Mouse (Mus musculus): ENCODE data around the gene Gm12216. TPM values are rescaled to one million over a fixed set of nuclear protein-coding genes. Genes with fewer than 3 reads are reported as not detected.

Gm12216 gene
- polyA plus RNA-seq, 1 experiment from 2014 or later, result 1.9 TPM

DNA sequence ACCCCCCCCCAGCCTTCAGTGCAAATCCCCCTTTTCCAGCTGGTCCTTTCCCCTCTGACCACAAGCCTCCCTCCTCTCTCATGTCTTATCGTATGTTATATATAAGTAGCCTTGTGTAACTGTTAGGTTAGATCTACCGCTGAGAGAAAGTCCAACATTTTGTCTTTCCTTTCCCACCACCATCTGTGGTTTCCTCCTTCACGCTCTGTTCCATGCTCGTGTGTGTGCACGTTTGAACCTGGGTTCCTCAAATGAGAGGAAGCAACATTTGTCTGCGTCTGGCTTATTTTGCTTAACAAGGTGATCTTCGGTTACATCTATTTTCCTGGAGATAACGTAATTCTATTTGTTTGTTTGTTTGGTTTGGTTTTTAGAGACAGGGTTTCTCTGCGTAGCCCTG is 111.1 kb downstream of the Gm12216 start:
- DNase-seq (ENCODE audit: low spot score), result no peak
- Histone ChIP-seq H3K4me1 (replicated peaks; ENCODE audit: control insufficient read depth, insufficient read depth) (no peaks in the 10 kb centered on the region), H3K36me3 (ENCODE audit: control insufficient read depth, insufficient read depth, low read length) (no peaks in the 10 kb centered on the region), H3K27ac (replicated peaks) (no peak overlapping the region), H3K4me2 (replicated peaks; ENCODE audit: low read depth) (no peak overlapping the region), H3K9ac (ENCODE audit: low read length) (no peak overlapping the region), H3K27me3 (ENCODE audit: control insufficient read depth, insufficient read depth, low read length) (no peaks in the 10 kb centered on the region), H3K4me3 (ENCODE audit: low read depth, low read length) (no peak overlapping the region), H3K9me3 (ENCODE audit: control insufficient read depth, low read length) (no peaks in the 10 kb centered on the region)
- WGBS, result 84% methylated on average over 9 of the region's 9 CpGs
- TF ChIP-seq EP300 (optimal IDR thresholded peaks at IDR 0.05) (no peak), CTCF (IDR thresholded peaks at IDR 0.05; ENCODE audit: low read depth) (no peak)
- no peak for ATAC-seq (ENCODE audit: low FRiP score, low TSS enrichment)

DNA sequence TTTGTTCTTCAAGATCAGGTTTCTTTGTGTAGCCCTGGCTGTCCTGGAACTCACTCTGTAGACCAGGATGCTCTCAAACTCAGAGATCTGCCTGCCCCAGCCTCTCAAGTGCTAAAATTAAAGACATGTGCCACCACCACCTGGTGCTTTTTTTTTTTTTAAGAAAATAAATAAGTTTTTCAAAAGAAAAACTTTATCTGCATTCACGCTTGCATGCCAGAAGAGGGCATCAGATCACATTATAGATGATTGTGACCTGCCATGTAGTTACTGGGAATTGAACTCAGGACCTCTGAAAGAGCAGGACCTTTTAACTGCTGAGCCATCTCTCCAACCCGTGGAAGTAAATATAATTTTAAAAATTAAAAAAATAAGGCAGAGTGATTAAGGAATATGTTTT is 113.8 kb downstream of the Gm12216 start:
- Histone ChIP-seq H3K9me3 (ENCODE audit: control insufficient read depth, low read length) (no peaks in the 10 kb centered on the region), H3K27ac (replicated peaks) (no peak overlapping the region), H3K9ac (ENCODE audit: low read length) (no peak overlapping the region), H3K4me3 (ENCODE audit: low read depth, low read length) (no peak overlapping the region), H3K4me2 (replicated peaks; ENCODE audit: low read depth) (no peak overlapping the region), H3K4me1 (replicated peaks; ENCODE audit: control insufficient read depth, insufficient read depth) (no peaks in the 10 kb centered on the region), H3K36me3 (ENCODE audit: control insufficient read depth, insufficient read depth, low read length) (no peaks in the 10 kb centered on the region), H3K27me3 (ENCODE audit: control insufficient read depth, insufficient read depth, low read length) (no peaks in the 10 kb centered on the region)
- DNase-seq (ENCODE audit: low spot score), result no peak
- WGBS, result 80% methylated on average over 2 of the region's 2 CpGs
- TF ChIP-seq EP300 (optimal IDR thresholded peaks at IDR 0.05) (no peak), CTCF (IDR thresholded peaks at IDR 0.05; ENCODE audit: low read depth) (peak; percentile 49)
- no peak for ATAC-seq (ENCODE audit: low FRiP score, low TSS enrichment)

DNA sequence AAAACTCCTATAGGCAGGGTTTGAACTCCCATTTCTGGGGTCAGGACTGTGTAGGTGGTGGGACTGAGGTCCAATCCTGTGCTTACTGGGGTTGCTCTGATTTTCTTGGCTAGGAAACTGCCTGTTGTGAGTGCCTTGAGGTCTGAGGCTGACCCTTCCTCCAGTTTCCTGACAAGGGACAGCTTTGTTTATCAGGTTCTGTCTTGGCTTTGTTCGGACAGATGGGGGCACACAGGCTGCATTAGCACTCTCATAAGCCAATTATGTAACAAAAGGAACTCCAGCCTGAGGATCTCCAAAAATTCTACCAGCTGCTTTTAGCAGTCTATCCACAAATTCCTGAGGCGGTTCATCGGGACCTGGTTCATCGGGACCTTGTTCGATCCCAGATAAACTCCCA is 116.7 kb downstream of the Gm12216 start:
- 39% methylated on average over 5 of the region's 5 CpGs for WGBS
- Histone ChIP-seq H3K4me3 (ENCODE audit: low read depth, low read length) (no peak overlapping the region), H3K9ac (ENCODE audit: low read length) (no peak overlapping the region), H3K4me2 (replicated peaks; ENCODE audit: low read depth) (no peak overlapping the region), H3K4me1 (replicated peaks; ENCODE audit: control insufficient read depth, insufficient read depth) (no peaks in the 10 kb centered on the region), H3K36me3 (ENCODE audit: control insufficient read depth, insufficient read depth, low read length) (no peaks in the 10 kb centered on the region), H3K27ac (replicated peaks) (no peak overlapping the region), H3K9me3 (ENCODE audit: control insufficient read depth, low read length) (no peaks in the 10 kb centered on the region), H3K27me3 (ENCODE audit: control insufficient read depth, insufficient read depth, low read length) (no peaks in the 10 kb centered on the region)
- DNase-seq (ENCODE audit: low spot score), result no peak
- ATAC-seq (ENCODE audit: low FRiP score, low TSS enrichment), result no peak
- TF ChIP-seq CTCF (IDR thresholded peaks at IDR 0.05; ENCODE audit: low read depth) (peak; percentile 51), EP300 (optimal IDR thresholded peaks at IDR 0.05) (no peak)

DNA sequence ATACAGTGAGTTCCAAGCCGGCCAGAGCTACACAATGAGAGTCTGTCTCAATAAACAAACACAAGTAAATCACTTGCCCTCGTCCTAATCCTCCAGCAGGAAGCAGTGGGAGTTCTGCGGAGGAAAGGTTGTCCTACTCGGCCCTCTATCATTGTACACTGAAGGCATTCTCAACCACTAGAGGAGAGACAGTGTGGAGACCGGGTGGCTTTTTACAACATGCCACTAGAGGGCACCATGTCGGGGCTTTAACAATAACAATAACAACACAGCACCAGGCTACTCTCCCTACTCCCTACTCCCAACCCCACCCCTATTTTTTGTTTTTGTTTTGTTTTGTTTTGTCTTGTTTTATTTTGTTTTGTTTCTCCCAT is 121.5 kb downstream of the Gm12216 start:
- Histone ChIP-seq H3K4me1 (replicated peaks; ENCODE audit: control insufficient read depth, insufficient read depth) (no peaks in the 10 kb centered on the region), H3K9me3 (ENCODE audit: control insufficient read depth, low read length) (no peaks in the 10 kb centered on the region), H3K27me3 (ENCODE audit: control insufficient read depth, insufficient read depth, low read length) (no peaks in the 10 kb centered on the region), H3K36me3 (ENCODE audit: control insufficient read depth, insufficient read depth, low read length) (no peaks in the 10 kb centered on the region), H3K4me3 (ENCODE audit: low read depth, low read length) (no peak overlapping the region), H3K9ac (ENCODE audit: low read length) (no peak overlapping the region), H3K27ac (replicated peaks) (peak overlapping the region; percentile 53; the same call in 1 of the 2 replicates), H3K4me2 (replicated peaks; ENCODE audit: low read depth) (no peak overlapping the region)
- 39% methylated on average over 6 of the region's 6 CpGs for WGBS
- ATAC-seq (ENCODE audit: low FRiP score, low TSS enrichment) (peak; percentile 71), DNase-seq (ENCODE audit: low spot score) (peak; percentile 51)
- peak; percentile 73 for TF ChIP-seq CTCF (IDR thresholded peaks at IDR 0.05; ENCODE audit: low read depth)
- no peak for TF ChIP-seq EP300 (optimal IDR thresholded peaks at IDR 0.05)

DNA sequence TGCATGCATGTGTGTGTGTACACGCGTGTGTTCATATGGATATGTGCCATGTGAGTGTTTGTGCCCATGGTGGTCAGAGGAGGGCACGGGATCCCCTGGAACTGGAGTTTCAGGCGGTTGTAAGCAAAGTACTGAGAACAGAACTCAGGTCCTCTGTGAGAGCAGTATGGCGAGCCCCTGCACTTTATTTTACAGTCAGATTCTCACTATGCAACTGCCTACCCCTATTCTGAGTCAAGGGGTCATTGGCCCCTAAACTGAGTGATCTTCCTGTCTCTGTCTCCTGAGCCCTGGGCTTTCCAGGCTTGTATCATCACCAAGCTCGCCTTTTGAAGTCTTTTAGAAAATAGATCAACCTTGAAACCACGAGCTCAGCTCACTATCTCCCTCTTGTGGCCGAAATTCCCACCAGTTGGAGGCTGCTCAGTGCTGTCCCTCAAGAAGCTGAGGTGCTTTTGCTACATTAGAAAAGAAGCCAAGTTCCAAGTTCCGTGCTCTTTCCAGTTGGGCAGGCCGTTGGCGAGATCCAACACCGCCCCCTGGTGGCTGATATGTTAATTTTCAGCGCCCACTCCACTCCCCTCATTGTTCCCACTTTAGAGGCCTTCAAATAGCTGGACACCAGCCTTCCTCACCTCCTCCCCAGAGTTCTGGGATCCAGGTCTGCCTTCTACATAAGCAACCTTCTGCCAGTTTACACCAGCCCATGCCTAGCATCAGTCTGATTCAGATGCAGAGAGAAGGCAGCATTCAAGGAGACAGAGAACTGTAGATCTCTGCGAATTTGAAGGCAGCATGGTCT is 122.1 kb downstream of the Gm12216 start:
- H3K9me3 ChIP-seq (ENCODE audit: control insufficient read depth, low read length), result no peaks in the 10 kb centered on the region
- TF ChIP-seq CTCF (IDR thresholded peaks at IDR 0.05; ENCODE audit: low read depth) (peak; percentile 88), EP300 (optimal IDR thresholded peaks at IDR 0.05) (no peak)
- H3K4me1 ChIP-seq (replicated peaks; ENCODE audit: control insufficient read depth, insufficient read depth), result no peaks in the 10 kb centered on the region
- H3K9ac ChIP-seq (ENCODE audit: low read length), result no peak overlapping the region
- WGBS, result 51% methylated on average over 14 of the region's 14 CpGs
- no peak overlapping the region for H3K4me3 ChIP-seq (ENCODE audit: low read depth, low read length)
- ATAC-seq (ENCODE audit: low FRiP score, low TSS enrichment), result peak; percentile 87
- no peak overlapping the region for H3K4me2 ChIP-seq (replicated peaks; ENCODE audit: low read depth)
- peak overlapping the region; percentile 53; the same call in 1 of the 2 replicates for H3K27ac ChIP-seq (replicated peaks)
- no peaks in the 10 kb centered on the region for H3K36me3 ChIP-seq (ENCODE audit: control insufficient read depth, insufficient read depth, low read length)
- DNase-seq (ENCODE audit: low spot score), result peak; percentile 83
- H3K27me3 ChIP-seq (ENCODE audit: control insufficient read depth, insufficient read depth, low read length), result no peaks in the 10 kb centered on the region

DNA sequence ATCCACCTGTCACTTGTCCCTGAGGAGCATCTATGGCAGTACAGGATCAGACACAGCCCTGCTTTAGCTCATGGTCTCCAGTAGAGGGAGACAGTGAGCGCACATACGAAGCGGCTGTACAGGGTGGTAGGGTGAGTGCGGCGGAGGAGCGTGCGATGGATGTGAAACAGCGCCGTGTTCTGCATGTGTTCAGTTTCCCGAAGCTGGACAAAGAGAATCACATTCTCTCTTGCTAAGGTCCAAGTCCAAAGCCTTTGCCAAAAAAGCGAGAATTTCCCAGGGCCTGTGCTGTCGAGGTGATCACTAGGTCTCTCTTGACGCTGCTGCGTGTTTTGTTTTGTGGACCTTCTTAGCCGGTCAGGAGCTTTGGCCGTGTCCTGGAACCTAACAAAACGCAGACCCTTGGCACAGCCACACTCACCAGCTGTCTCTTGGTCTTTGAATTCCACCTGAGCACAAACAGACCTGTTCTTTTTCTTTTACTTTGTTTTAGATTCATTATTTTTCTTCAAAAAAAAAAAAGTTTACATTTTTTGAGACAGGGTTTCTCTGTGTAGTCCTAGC is 123.3 kb downstream of the Gm12216 start:
- Histone ChIP-seq H3K9me3 (ENCODE audit: control insufficient read depth, low read length) (no peaks in the 10 kb centered on the region), H3K36me3 (ENCODE audit: control insufficient read depth, insufficient read depth, low read length) (no peaks in the 10 kb centered on the region), H3K4me3 (ENCODE audit: low read depth, low read length) (no peak overlapping the region), H3K27ac (replicated peaks) (no peak overlapping the region), H3K4me1 (replicated peaks; ENCODE audit: control insufficient read depth, insufficient read depth) (no peaks in the 10 kb centered on the region), H3K27me3 (ENCODE audit: control insufficient read depth, insufficient read depth, low read length) (no peaks in the 10 kb centered on the region), H3K4me2 (replicated peaks; ENCODE audit: low read depth) (peak overlapping the region; percentile 36), H3K9ac (ENCODE audit: low read length) (no peak overlapping the region)
- TF ChIP-seq EP300 (optimal IDR thresholded peaks at IDR 0.05) (no peak), CTCF (IDR thresholded peaks at IDR 0.05; ENCODE audit: low read depth) (peak; percentile 98)
- peak; percentile 83 for ATAC-seq (ENCODE audit: low FRiP score, low TSS enrichment)
- peak; percentile 71 for DNase-seq (ENCODE audit: low spot score)
- WGBS, result 21% methylated on average over 17 of the region's 17 CpGs
